22 mouse cellular contexts compared by ENCODE assay signal in the genomic region with DNA sequence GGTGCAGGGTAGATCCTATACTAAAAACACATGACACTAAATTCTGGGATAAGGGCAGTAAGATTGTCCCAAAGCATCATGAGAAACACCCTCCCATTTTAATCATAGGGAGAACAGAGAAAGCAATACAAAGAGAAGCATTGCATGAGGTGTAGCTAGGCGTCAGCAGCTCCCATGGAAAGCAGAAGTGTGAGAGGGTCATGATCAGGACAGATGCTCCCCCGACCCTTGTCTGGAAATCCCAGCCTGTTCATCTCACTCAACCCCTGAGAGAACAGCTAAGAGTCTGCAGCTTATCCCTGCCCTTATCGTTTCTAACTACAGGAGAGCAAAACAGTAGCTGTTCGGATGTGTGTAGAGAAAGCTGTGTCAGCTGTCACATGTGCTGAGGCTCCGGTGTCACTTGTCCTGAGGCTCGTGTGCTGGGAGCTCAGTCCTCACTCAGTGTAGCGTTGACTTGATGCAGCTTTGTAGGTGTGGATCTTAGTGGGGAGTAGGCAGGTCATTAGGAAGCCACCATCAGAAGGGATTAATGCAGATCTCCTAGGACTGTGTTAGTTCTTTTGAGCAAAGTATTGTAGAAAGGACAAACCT. TPM values are rescaled to one million over a fixed set of nuclear protein-coding genes. Genes with fewer than 3 reads are reported as not detected.
DNase-seq lines count a peak whose midpoint lies in the region; ATAC-seq and TF ChIP-seq lines count a peak whose summit lies in the region.
"Had no signal": no experiment of that assay in that cellular context is flagged by ENCODE, and none has a peak within 500 bp of the region (broad histone marks: within the 10 kb centered on the region; RNA-seq: fewer than 3 reads in every experiment).

No protein-coding gene starts in this region.

- H3K9ac ChIP-seq in embryonic facial prominence, embryonic 14.5 days (ENCODE audit: low read depth, low read length) = no peak overlapping the region
- H3K9ac ChIP-seq in heart, postnatal 0 days (replicated peaks; ENCODE audit: low read depth, low read length) = no peak overlapping the region
- no peak overlapping the region for H3K9ac ChIP-seq in neural tube, embryonic 15.5 days (replicated peaks)
- H3K9ac ChIP-seq: forebrain, embryonic 15.5 days; hindbrain, embryonic 13.5 days; limb, embryonic 15.5 days; midbrain, embryonic 15.5 days; neural tube, embryonic 13.5 days had no signal

- H3K4me1 ChIP-seq in embryonic facial prominence, embryonic 14.5 days (ENCODE audit: control insufficient read depth, insufficient read depth, low read length) = no peaks in the 10 kb centered on the region
- H3K4me1 ChIP-seq in embryonic facial prominence, embryonic 10.5 days = peaks cover 22% of the 10 kb centered on the region
- peaks cover 12% of the 10 kb centered on the region; the same call in 1 of the 2 replicates for H3K4me1 ChIP-seq in heart, postnatal 0 days (ENCODE audit: control insufficient read depth, insufficient read depth)
- H3K4me1 ChIP-seq in spleen, adult 2 months (ENCODE audit: control insufficient read depth, insufficient read depth, insufficient read length) = peaks cover 35% of the 10 kb centered on the region; the same call in 1 of the 2 replicates
- no peaks in the 10 kb centered on the region for H3K4me1 ChIP-seq in neural tube, embryonic 15.5 days
- H3K4me1 ChIP-seq: forebrain, embryonic 15.5 days; hindbrain, embryonic 13.5 days; midbrain, embryonic 15.5 days; neural tube, embryonic 13.5 days had no signal

- no peak for ATAC-seq in embryonic facial prominence, embryonic 14.5 days (ENCODE audit: low read depth)
- no peak for ATAC-seq in heart, postnatal 0 days (ENCODE audit: insufficient read depth, low read depth)
- no peak for ATAC-seq in neural tube, embryonic 15.5 days (ENCODE audit: low FRiP score)
- ATAC-seq: forebrain, embryonic 15.5 days; midbrain, embryonic 15.5 days had no signal

- H3K4me3 ChIP-seq in embryonic facial prominence, embryonic 14.5 days (ENCODE audit: low read depth, low read length) = no peak overlapping the region
- no peak overlapping the region for H3K4me3 ChIP-seq in embryonic facial prominence, embryonic 10.5 days
- H3K4me3 ChIP-seq in heart, postnatal 0 days (ENCODE audit: low read depth, low read length) = no peak overlapping the region
- H3K4me3 ChIP-seq in spleen, adult 2 months (ENCODE audit: extremely low read depth, insufficient read depth, insufficient read length) = no peak overlapping the region
- no peak overlapping the region for H3K4me3 ChIP-seq in neural tube, embryonic 15.5 days (replicated peaks)
- H3K4me3 ChIP-seq: forebrain, embryonic 15.5 days; hindbrain, embryonic 13.5 days; limb, embryonic 15.5 days; midbrain, embryonic 15.5 days; myocyte; neural tube, embryonic 13.5 days had no signal

- 50% methylated on average over 7 of the region's 7 CpGs for WGBS in embryonic facial prominence, embryonic 14.5 days
- 70% methylated on average over 7 of the region's 7 CpGs for WGBS in embryonic facial prominence, embryonic 10.5 days
- 28% methylated on average over 7 of the region's 7 CpGs for WGBS in heart, postnatal 0 days
- WGBS in spleen, adult 2 months = 51% methylated on average over 7 of the region's 7 CpGs
- 73% methylated on average over 7 of the region's 7 CpGs for WGBS in neural tube, embryonic 15.5 days

- H3K36me3 ChIP-seq in embryonic facial prominence, embryonic 14.5 days (ENCODE audit: control insufficient read depth, insufficient read depth, low read length) = no peaks in the 10 kb centered on the region
- no peaks in the 10 kb centered on the region for H3K36me3 ChIP-seq in embryonic facial prominence, embryonic 10.5 days (replicated peaks)
- no peaks in the 10 kb centered on the region for H3K36me3 ChIP-seq in heart, postnatal 0 days (replicated peaks; ENCODE audit: control insufficient read depth, insufficient read depth, low read length)
- no peaks in the 10 kb centered on the region for H3K36me3 ChIP-seq in spleen, adult 2 months (ENCODE audit: control insufficient read depth, insufficient read depth, low read length)
- H3K36me3 ChIP-seq in neural tube, embryonic 15.5 days = no peaks in the 10 kb centered on the region
- H3K36me3 ChIP-seq: forebrain, embryonic 15.5 days; hindbrain, embryonic 13.5 days; limb, embryonic 15.5 days; midbrain, embryonic 15.5 days; neural tube, embryonic 13.5 days had no signal

- H3K9me3 ChIP-seq in embryonic facial prominence, embryonic 14.5 days (ENCODE audit: control insufficient read depth, low read length) = no peaks in the 10 kb centered on the region
- no peaks in the 10 kb centered on the region for H3K9me3 ChIP-seq in embryonic facial prominence, embryonic 10.5 days
- no peaks in the 10 kb centered on the region for H3K9me3 ChIP-seq in heart, postnatal 0 days (replicated peaks; ENCODE audit: control insufficient read depth, low read length)
- H3K9me3 ChIP-seq in neural tube, embryonic 15.5 days (replicated peaks) = no peaks in the 10 kb centered on the region
- H3K9me3 ChIP-seq: forebrain, embryonic 15.5 days; hindbrain, embryonic 13.5 days; limb, embryonic 15.5 days; midbrain, embryonic 15.5 days; neural tube, embryonic 13.5 days had no signal

- H3K4me2 ChIP-seq in embryonic facial prominence, embryonic 14.5 days (ENCODE audit: low read depth, low read length) = no peak overlapping the region
- no peak overlapping the region for H3K4me2 ChIP-seq in heart, postnatal 0 days (ENCODE audit: low read depth, low read length)
- H3K4me2 ChIP-seq in neural tube, embryonic 15.5 days = no peak overlapping the region
- H3K4me2 ChIP-seq: forebrain, embryonic 15.5 days; hindbrain, embryonic 13.5 days; limb, embryonic 15.5 days; midbrain, embryonic 15.5 days; neural tube, embryonic 13.5 days had no signal

- intact Hi-C loops in heart, postnatal 14 days (cut with DNase I) = no loop called here

- no peak for TF ChIP-seq POLR2A in spleen, adult 2 months (IDR thresholded peaks at IDR 0.05; ENCODE audit: low read depth, low read length)

- no peak overlapping the region for H3K27ac ChIP-seq in embryonic facial prominence, embryonic 14.5 days (replicated peaks; ENCODE audit: low read depth, low read length)
- H3K27ac ChIP-seq in embryonic facial prominence, embryonic 10.5 days (replicated peaks) = no peak overlapping the region; the same call in 1 of the 2 replicates
- peak overlapping the region; percentile 0; the same call in 1 of the 2 replicates for H3K27ac ChIP-seq in heart, postnatal 0 days (ENCODE audit: low read depth)
- peak overlapping the region; percentile 10 for H3K27ac ChIP-seq in spleen, adult 2 months (ENCODE audit: insufficient read depth, low read length)
- H3K27ac ChIP-seq in neural tube, embryonic 15.5 days (replicated peaks) = no peak overlapping the region
- H3K27ac ChIP-seq: forebrain, embryonic 15.5 days; hindbrain, embryonic 13.5 days; limb, embryonic 15.5 days; midbrain, embryonic 15.5 days; neural tube, embryonic 13.5 days had no signal

- TF ChIP-seq CTCF in heart, postnatal 0 days (IDR thresholded peaks at IDR 0.05; ENCODE audit: low read depth) = no peak
- no peak for TF ChIP-seq CTCF in spleen, adult 2 months (IDR thresholded peaks at IDR 0.05; ENCODE audit: extremely low read depth, insufficient read depth, insufficient read length, insufficient replicate concordance)

- no peaks in the 10 kb centered on the region for H3K27me3 ChIP-seq in embryonic facial prominence, embryonic 14.5 days (replicated peaks; ENCODE audit: control insufficient read depth, insufficient read depth, low read length)
- H3K27me3 ChIP-seq in embryonic facial prominence, embryonic 10.5 days (replicated peaks; ENCODE audit: low read depth, poor library complexity, severe bottlenecking) = peaks cover 6% of the 10 kb centered on the region
- H3K27me3 ChIP-seq in heart, postnatal 0 days (ENCODE audit: control insufficient read depth, insufficient read depth, low read length) = no peaks in the 10 kb centered on the region
- H3K27me3 ChIP-seq in spleen, adult 2 months (ENCODE audit: control insufficient read depth, insufficient read depth, low read length) = no peaks in the 10 kb centered on the region
- H3K27me3 ChIP-seq in neural tube, embryonic 15.5 days (replicated peaks) = peaks cover 8% of the 10 kb centered on the region
- H3K27me3 ChIP-seq: hindbrain, embryonic 13.5 days; limb, embryonic 15.5 days had no signal

- peak; percentile 9 for DNase-seq in embryonic facial prominence, embryonic 14.5 days (ENCODE audit: low spot score)
- DNase-seq in embryonic facial prominence, embryonic 10.5 days (ENCODE audit: low spot score) = no peak
- peak; percentile 14 for DNase-seq in heart, postnatal 0 days (ENCODE audit: low spot score)
- no peak for DNase-seq in heart, postnatal 14 days
- no peak for DNase-seq in spleen, adult 2 months (ENCODE audit: low read depth in 1 of 2, low spot score in 2 of 2)
- no peak for DNase-seq in spleen, adult 12 weeks (ENCODE audit: low spot score)
- DNase-seq: adrenal gland, postnatal 14 days; cerebellum, adult 9-10 months; heart, postnatal 36 days; kidney, adult 18-20 months; kidney, postnatal 10 days; left cerebral cortex, postnatal 4 days; lung, adult 2 months; lung, postnatal 14 days; thymus, postnatal 25 days had no signal

- no peak for TF ChIP-seq EP300 in heart, postnatal 0 days (IDR thresholded peaks at IDR 0.05; ENCODE audit: low read depth)

RNA-seq across cellular contexts. Expression of gene Syk, which starts 6.9 kb away (rescaled TPM):
- polyA plus RNA-seq in embryonic facial prominence, embryonic 14.5 days (2014; fragmentation: Nextera tagmentation; extraction: Ambion mirVana) = 3.2 and 3.5 TPM in 2 replicates
- 2.2 and 2.8 TPM in 2 replicates for polyA plus RNA-seq in embryonic facial prominence, embryonic 10.5 days (2016; fragmentation: Nextera tagmentation; extraction: Ambion mirVana)
- 18.3 and 20.7 TPM in 2 replicates for total RNA-seq in heart, postnatal 0 days (2014; rRNA removed; ENCODE audit: low replicate concordance)
- polyA plus RNA-seq in heart, postnatal 0 days (2015; fragmentation: Nextera tagmentation; extraction: Ambion mirVana) = 5.7 and 6.1 TPM in 2 replicates
- total RNA-seq in heart, postnatal 14 days (2021) = 10 to 100 TPM; 19.1 to 20.8 TPM
- 119 and 126 TPM in 2 replicates for polyA plus RNA-seq in spleen, adult 2 months (2012; rRNA removed)
- polyA plus RNA-seq in neural tube, embryonic 15.5 days (2015; fragmentation: Nextera tagmentation; extraction: Ambion mirVana) = 0.96 and 3.2 TPM in 2 replicates

RNA-seq across cellular contexts. Expression of gene Diras2, which starts 45.0 kb away (rescaled TPM):
- polyA plus RNA-seq in embryonic facial prominence, embryonic 14.5 days (2014; fragmentation: Nextera tagmentation; extraction: Ambion mirVana) = 0.67 and 0.80 TPM in 2 replicates
- 0.15 and 0.19 TPM in 2 replicates for polyA plus RNA-seq in embryonic facial prominence, embryonic 10.5 days (2016; fragmentation: Nextera tagmentation; extraction: Ambion mirVana)
- total RNA-seq in heart, postnatal 0 days (2014; rRNA removed; ENCODE audit: low replicate concordance) = 0.73 TPM in 2 replicates
- 0.21 and 0.22 TPM in 2 replicates for polyA plus RNA-seq in heart, postnatal 0 days (2015; fragmentation: Nextera tagmentation; extraction: Ambion mirVana)
- total RNA-seq in heart, postnatal 14 days (2021) = under 1 TPM; 0.33 to 0.54 TPM
- polyA plus RNA-seq in spleen, adult 2 months (2012; rRNA removed) = 2.0 TPM in 2 replicates
- 5.4 and 6.0 TPM in 2 replicates for polyA plus RNA-seq in neural tube, embryonic 15.5 days (2015; fragmentation: Nextera tagmentation; extraction: Ambion mirVana)

Comparison
In these comparisons a context has a peak if more than half of its experiments do, and no peak if none do; other contexts are left out.
1. DNase-seq: peak in embryonic facial prominence, embryonic 14.5 days (single experiment) and heart, postnatal 0 days (single experiment); none in embryonic facial prominence, embryonic 10.5 days (single experiment), heart, postnatal 14 days (0 of 2), spleen, adult 2 months (0 of 2) and spleen, adult 12 weeks (single experiment).
2. H3K27ac ChIP-seq: peak in heart, postnatal 0 days (single experiment) and spleen, adult 2 months (single experiment); none in embryonic facial prominence, embryonic 14.5 days (single experiment), embryonic facial prominence, embryonic 10.5 days (single experiment) and neural tube, embryonic 15.5 days (single experiment).
3. RNA of gene Syk, which starts 6.9 kb away (polyA plus RNA-seq): 119 to 126 TPM in spleen, adult 2 months; 5.7 to 6.1 TPM in heart, postnatal 0 days, 3.2 to 3.5 TPM in embryonic facial prominence, embryonic 14.5 days, 2.2 to 2.8 TPM in embryonic facial prominence, embryonic 10.5 days and 0.96 to 3.2 TPM in neural tube, embryonic 15.5 days; every median in the first group is over 10 times any median in the second.